Mouse (Mus musculus): Measurements from ENCODE around the gene Ms4a3. TPM values are rescaled to one million over a fixed set of nuclear protein-coding genes. Genes with fewer than 3 reads are reported as not detected.

Ms4a3 gene
- polyA plus RNA-seq, 1 experiment: not detected

GRCm38 (mm10) chr19:11589205-11589604 is 51.4 kb downstream of the Ms4a3 start:
- no peaks in the 10 kb centered on the region for H3K36me3 ChIP-seq (ENCODE audit: control insufficient read depth, insufficient read depth)
- no peak overlapping the region for H3K4me3 ChIP-seq
- TF ChIP-seq USF1 (IDR thresholded peaks at IDR 0.05; ENCODE audit: low read depth) (no peak), REST (IDR thresholded peaks at IDR 0.05; ENCODE audit: insufficient read depth, insufficient read length) (no peak), MYOG (IDR thresholded peaks at IDR 0.05; ENCODE audit: control insufficient read depth in 1 of 3, insufficient read depth in 1 of 3, insufficient read length in 2 of 3, low read depth in 2 of 3) (no peak), TCF3 (IDR thresholded peaks at IDR 0.05; ENCODE audit: insufficient read length, low read depth) (no peak), TCF12 (IDR thresholded peaks at IDR 0.05; ENCODE audit: insufficient read depth, poor library complexity, severe bottlenecking) (no peak), MAX (IDR thresholded peaks at IDR 0.05; ENCODE audit: low read depth) (no peak), E2F4 (IDR thresholded peaks at IDR 0.05; ENCODE audit: insufficient read depth) (no peak), POLR2A (IDR thresholded peaks at IDR 0.05; ENCODE audit: insufficient read length, low read depth) (no peak), POLR2AphosphoS2 (IDR thresholded peaks at IDR 0.05; ENCODE audit: insufficient read length, low read depth) (no peak), MYOD1 (IDR thresholded peaks at IDR 0.05; ENCODE audit: control insufficient read depth in 1 of 3, insufficient read length in 2 of 3, low read depth in 2 of 3) (no peak), SRF (IDR thresholded peaks at IDR 0.05; ENCODE audit: control insufficient read depth, insufficient read length, low read depth) (no peak)
- H3ac ChIP-seq (ENCODE audit: control insufficient read depth, insufficient read length): no peak overlapping the region
- no peaks in the 10 kb centered on the region for H3K27me3 ChIP-seq (ENCODE audit: control insufficient read depth, insufficient read depth, insufficient read length)
- no peak overlapping the region for H3K4me2 ChIP-seq (ENCODE audit: low read depth)
- H3K79me2 ChIP-seq (ENCODE audit: control insufficient read depth, insufficient read depth): no peaks in the 10 kb centered on the region

Other genes starting within 250 kb of the Ms4a3 start
- gene Ms4a4c, start 236.1 kb downstream of the Ms4a3 start, polyA plus RNA-seq (2012; fragmentation: generic; extraction: Trizol): not detected
- not detected for gene Ms4a4b, start 197.3 kb downstream of the Ms4a3 start, polyA plus RNA-seq (2012; fragmentation: generic; extraction: Trizol)
- gene Ms4a6c, start 171.5 kb downstream of the Ms4a3 start, polyA plus RNA-seq (2012; fragmentation: generic; extraction: Trizol): not detected
- not detected for gene Gm8369, start 154.9 kb downstream of the Ms4a3 start, polyA plus RNA-seq (2012; fragmentation: generic; extraction: Trizol)
- gene Ms4a6b, start 124.3 kb downstream of the Ms4a3 start, polyA plus RNA-seq (2012; fragmentation: generic; extraction: Trizol): not detected
- gene Ms4a4d, start 104.0 kb downstream of the Ms4a3 start, polyA plus RNA-seq (2012; fragmentation: generic; extraction: Trizol): 0.08 TPM
- 0.08 TPM for gene Ms4a6d, start 36.0 kb downstream of the Ms4a3 start, polyA plus RNA-seq (2012; fragmentation: generic; extraction: Trizol)
- not detected for gene Ms4a2, start 17.1 kb downstream of the Ms4a3 start, polyA plus RNA-seq (2012; fragmentation: generic; extraction: Trizol)
- not detected for gene Oosp2, start 19.7 kb upstream of the Ms4a3 start, polyA plus RNA-seq (2012; fragmentation: generic; extraction: Trizol)
- not detected for gene Oosp1, start 50.3 kb upstream of the Ms4a3 start, polyA plus RNA-seq (2012; fragmentation: generic; extraction: Trizol)
- gene Oosp3, start 56.2 kb upstream of the Ms4a3 start, polyA plus RNA-seq (2012; fragmentation: generic; extraction: Trizol): not detected
- not detected for gene Gif, start 106.7 kb upstream of the Ms4a3 start, polyA plus RNA-seq (2012; fragmentation: generic; extraction: Trizol)
- gene Mrpl16, start 129.5 kb upstream of the Ms4a3 start, polyA plus RNA-seq (2012; fragmentation: generic; extraction: Trizol): 47.9 TPM
- gene Stx3, start 178.6 kb upstream of the Ms4a3 start, polyA plus RNA-seq (2012; fragmentation: generic; extraction: Trizol): 3.3 TPM
- gene Olfr1417, start 198.4 kb upstream of the Ms4a3 start, polyA plus RNA-seq (2012; fragmentation: generic; extraction: Trizol): not detected
- not detected for gene Olfr1418, start 220.2 kb upstream of the Ms4a3 start, polyA plus RNA-seq (2012; fragmentation: generic; extraction: Trizol)
- gene Olfr1419, start 234.3 kb upstream of the Ms4a3 start, polyA plus RNA-seq (2012; fragmentation: generic; extraction: Trizol): not detected
- gene Olfr1420, start 245.7 kb upstream of the Ms4a3 start, polyA plus RNA-seq (2012; fragmentation: generic; extraction: Trizol): not detected

Measured in myocyte (in vitro differentiated cells).